Mouse (Mus musculus): ENCODE measurements around the gene Smoc2.

DNA sequence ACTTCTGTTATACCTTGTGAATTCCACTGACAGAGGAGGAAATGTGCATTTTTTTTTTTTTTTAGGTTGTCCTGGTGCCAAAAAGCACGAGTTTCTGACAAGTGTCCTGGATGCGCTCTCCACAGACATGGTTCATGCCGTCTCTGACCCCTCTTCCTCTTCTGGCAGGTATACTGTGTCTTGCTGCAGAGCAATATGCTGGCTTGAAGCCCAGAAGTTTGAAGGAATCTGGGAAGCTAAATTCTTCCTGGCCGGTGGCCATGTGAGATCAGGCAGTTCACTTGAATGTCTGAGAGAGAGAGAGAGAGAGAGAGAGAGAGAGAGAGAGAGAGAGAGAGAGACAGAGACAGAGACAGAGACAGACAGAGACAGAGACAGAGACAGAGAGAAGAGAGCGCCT is 118.2 kb downstream of the Smoc2 start:
- TF ChIP-seq POLR2A (IDR thresholded peaks at IDR 0.05; ENCODE audit: extremely low read depth, insufficient read depth, low read length) (no peak), CTCF (IDR thresholded peaks at IDR 0.05; ENCODE audit: extremely low read depth, insufficient read depth, low read length) (no peak)
